In the genomic region with DNA sequence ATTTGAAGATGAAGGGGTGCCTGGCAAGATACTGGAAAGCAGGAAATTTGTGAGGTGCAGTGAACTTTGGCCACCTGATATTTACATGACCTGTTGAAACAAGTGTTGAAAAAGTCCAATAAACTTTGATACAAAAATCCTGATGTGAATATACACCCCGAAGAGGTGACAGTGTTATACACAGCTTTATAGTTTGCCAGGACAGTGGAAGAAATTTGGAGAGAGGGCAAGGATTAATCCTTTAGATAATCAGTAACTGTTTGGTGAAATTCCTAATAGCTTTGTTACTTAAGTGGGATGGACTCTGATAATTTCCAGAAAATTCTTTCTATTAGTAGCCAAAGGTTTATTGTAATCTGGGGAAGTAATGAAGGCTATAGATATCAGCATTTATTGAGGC, we compare ENCODE assay signal across 24 mouse cellular contexts.
DNase-seq lines count a peak whose midpoint lies in the region; ATAC-seq and TF ChIP-seq lines count a peak whose summit lies in the region.
"Had no signal": no experiment of that assay in that cellular context is flagged by ENCODE, and none has a peak within 500 bp of the region (broad histone marks: within the 10 kb centered on the region; RNA-seq: fewer than 3 reads in every experiment).

No protein-coding gene starts in this region.

- peak; percentile 65 for DNase-seq in kidney, adult 2 months
- DNase-seq in kidney, adult 11 months = no peak
- no peak for DNase-seq in lung, embryonic 14.5 days
- no peak for DNase-seq in lung, postnatal 14 days
- DNase-seq: adrenal gland, adult 2 months; B cell, adult 2 months; cerebellum, adult 11-12 months; cerebellum, postnatal 10 days; gastrocnemius, postnatal 25 days; heart, postnatal 4 days; kidney, postnatal 10 days; right cerebral cortex, postnatal 14 days; thymus, postnatal 36 days had no signal

- peak overlapping the region; percentile 73 for H3K4me2 ChIP-seq in lung, embryonic 14.5 days
- peak overlapping the region; percentile 57 for H3K4me2 ChIP-seq in stomach, embryonic 16.5 days (ENCODE audit: low read depth, low read length)
- H3K4me2 ChIP-seq: forebrain, embryonic 15.5 days; liver, embryonic 15.5 days; midbrain, embryonic 15.5 days had no signal

- H3K9me3 ChIP-seq in lung, embryonic 14.5 days (ENCODE audit: low read depth, low read length) = no peaks in the 10 kb centered on the region
- H3K9me3 ChIP-seq in stomach, embryonic 16.5 days (replicated peaks; ENCODE audit: control insufficient read depth, low read length) = no peaks in the 10 kb centered on the region
- H3K9me3 ChIP-seq: embryonic facial prominence, embryonic 12.5 days; forebrain, embryonic 15.5 days; liver, embryonic 15.5 days; midbrain, embryonic 15.5 days; neural tube, embryonic 12.5 days had no signal

- H3K36me3 ChIP-seq in kidney, adult 2 months (ENCODE audit: control insufficient read depth, insufficient read depth, low read length) = no peaks in the 10 kb centered on the region
- H3K36me3 ChIP-seq in lung, embryonic 14.5 days (ENCODE audit: insufficient read depth) = peaks cover 18% of the 10 kb centered on the region
- H3K36me3 ChIP-seq in stomach, embryonic 16.5 days (ENCODE audit: control insufficient read depth, insufficient read depth, low read length) = 0 out of 2 replicates have a peak, but pooled peaks cover 3% of the 10 kb centered on the region
- H3K36me3 ChIP-seq: forebrain, embryonic 15.5 days; liver, embryonic 15.5 days; midbrain, embryonic 15.5 days; neural tube, embryonic 12.5 days had no signal

- no peak overlapping the region for H3K9ac ChIP-seq in lung, embryonic 14.5 days
- no peak overlapping the region for H3K9ac ChIP-seq in stomach, embryonic 16.5 days (ENCODE audit: low read length)
- H3K9ac ChIP-seq: embryonic facial prominence, embryonic 12.5 days; forebrain, embryonic 15.5 days; hindbrain, embryonic 14.5 days; liver, embryonic 15.5 days; midbrain, embryonic 15.5 days; neural tube, embryonic 12.5 days had no signal

- peak overlapping the region; percentile 84 for H3K27ac ChIP-seq in kidney, adult 2 months (ENCODE audit: insufficient read depth, low read depth, low read length)
- no peak overlapping the region for H3K27ac ChIP-seq in lung, embryonic 14.5 days (ENCODE audit: low read depth)
- peak overlapping the region; percentile 29; the same call in 1 of the 2 replicates for H3K27ac ChIP-seq in embryonic fibroblast, embryonic 13.5 days (ENCODE audit: insufficient read depth, low read length)
- H3K27ac ChIP-seq in stomach, embryonic 16.5 days (ENCODE audit: low read length) = no peak overlapping the region
- H3K27ac ChIP-seq: embryonic facial prominence, embryonic 12.5 days; forebrain, embryonic 15.5 days; hindbrain, embryonic 14.5 days; liver, embryonic 15.5 days; macrophage; midbrain, embryonic 15.5 days; neural tube, embryonic 12.5 days had no signal

- TF ChIP-seq POLR2A in kidney, adult 2 months (IDR thresholded peaks at IDR 0.05; ENCODE audit: low read depth, low read length) = no peak
- TF ChIP-seq POLR2A in embryonic fibroblast, embryonic 13.5 days (IDR thresholded peaks at IDR 0.05; ENCODE audit: low read depth, low read length) = no peak

- no peak for ATAC-seq in lung, embryonic 14.5 days (ENCODE audit: insufficient read depth)
- no peak for ATAC-seq in stomach, embryonic 16.5 days (ENCODE audit: insufficient read depth, low FRiP score)
- ATAC-seq in granulocyte monocyte progenitor cell, adult 5-6 weeks (replicated peaks; ENCODE audit: poor library complexity, severe bottlenecking) = no peak
- ATAC-seq: forebrain, embryonic 15.5 days; inflammation-experienced regulatory T-cells, adult 6 months; midbrain, embryonic 15.5 days had no signal

- 63% methylated on average over 1 of the region's 1 CpGs for whole genome bisulfite sequencing in kidney, adult 2 months
- WGBS in lung, embryonic 14.5 days = 72% methylated on average over 1 of the region's 1 CpGs
- WGBS in stomach, embryonic 16.5 days = 48% methylated on average over 1 of the region's 1 CpGs

- H3K4me3 ChIP-seq in kidney, adult 2 months (ENCODE audit: insufficient read depth, low read depth, low read length) = no peak overlapping the region; the same call in 1 of the 2 replicates
- H3K4me3 ChIP-seq in lung, embryonic 14.5 days (ENCODE audit: low read depth, low read length) = no peak overlapping the region
- peak overlapping the region; percentile 44 for H3K4me3 ChIP-seq in embryonic fibroblast, embryonic 13.5 days (ENCODE audit: insufficient read depth, low read length)
- no peak overlapping the region for H3K4me3 ChIP-seq in stomach, embryonic 16.5 days (replicated peaks; ENCODE audit: low read length)
- H3K4me3 ChIP-seq: embryonic facial prominence, embryonic 12.5 days; forebrain, embryonic 15.5 days; liver, embryonic 15.5 days; midbrain, embryonic 15.5 days; neural tube, embryonic 12.5 days had no signal

- H3K4me1 ChIP-seq in kidney, adult 2 months (ENCODE audit: control insufficient read depth, insufficient read depth, low read length) = peaks cover 22% of the 10 kb centered on the region
- peaks cover 14% of the 10 kb centered on the region; the same call in 1 of the 2 replicates for H3K4me1 ChIP-seq in lung, embryonic 14.5 days (ENCODE audit: insufficient read depth)
- peaks cover 28% of the 10 kb centered on the region for H3K4me1 ChIP-seq in embryonic fibroblast, embryonic 13.5 days (ENCODE audit: control insufficient read depth, insufficient read depth, low read length)
- H3K4me1 ChIP-seq in stomach, embryonic 16.5 days (ENCODE audit: control insufficient read depth, insufficient read depth, low read length) = peaks cover 47% of the 10 kb centered on the region

- TF ChIP-seq CTCF in kidney, adult 2 months (conservative IDR thresholded peaks at IDR 0.05; ENCODE audit: insufficient read depth, insufficient read length, low read depth, low read length) = no peak
- TF ChIP-seq CTCF in lung, embryonic 14.5 days (IDR thresholded peaks at IDR 0.05; ENCODE audit: low read depth) = no peak
- TF ChIP-seq CTCF in embryonic fibroblast, embryonic 13.5 days (IDR thresholded peaks at IDR 0.05; ENCODE audit: borderline replicate concordance, insufficient read depth, low read length) = no peak

- H3K27me3 ChIP-seq in kidney, adult 2 months (replicated peaks; ENCODE audit: control insufficient read depth, insufficient read depth, low read length) = no peaks in the 10 kb centered on the region
- H3K27me3 ChIP-seq in lung, embryonic 14.5 days (ENCODE audit: insufficient read depth, low read length) = no peaks in the 10 kb centered on the region
- no peaks in the 10 kb centered on the region for H3K27me3 ChIP-seq in stomach, embryonic 16.5 days (ENCODE audit: control insufficient read depth, insufficient read depth, low read length)
- H3K27me3 ChIP-seq: embryonic facial prominence, embryonic 12.5 days; forebrain, embryonic 15.5 days; midbrain, embryonic 15.5 days; neural tube, embryonic 12.5 days had no signal

Comparison
In these comparisons a context has a peak if more than half of its experiments do, and no peak if none do; other contexts are left out.
1. H3K27ac ChIP-seq: peak in kidney, adult 2 months (single experiment) and embryonic fibroblast, embryonic 13.5 days (single experiment); none in lung, embryonic 14.5 days (single experiment) and stomach, embryonic 16.5 days (single experiment).